Mouse (Mus musculus) neural tube, embryonic 12.5 days (tissue): ENCODE measurements at regions not wholly inside any gene's neighbourhood (a gene's known extent, or its start where the extent isn't known, plus 50 kb on each side); places are given as distances from the start of the nearest gene placed in this dataset.

ENCODE experiments used
- ATAC-seq: fragments of 200-750 bp; cut with Nextera tagmentation; 2 replicates; pipeline ENCODE4 v1.8.0; 2017; ENCODE audit warnings: low read depth, mild to moderate bottlenecking, moderate TSS enrichment, moderate library complexity; ENCODE audit not compliant: low FRiP score
- H3K27ac ChIP-seq: fragments of 300-500 bp; sonication (generic); 2 replicates; pipeline ENCODE4 v1.5.1; 2016
- H3K27me3 ChIP-seq: fragments of 300-500 bp; sonication (generic); replicated peaks from 2 replicates; pipeline ENCODE4 v1.6.1; 2016; ENCODE audit warnings: mild to moderate bottlenecking
- H3K36me3 ChIP-seq: fragments of 300-500 bp; sonication (generic); 2 replicates; pipeline ENCODE4 v1.6.1; 2016; ENCODE audit warnings: mild to moderate bottlenecking
- H3K4me1 ChIP-seq: fragments of 300-500 bp; sonication (generic); 2 replicates; pipeline ENCODE4 v1.6.1; 2016
- H3K4me2 ChIP-seq: fragments of 300-500 bp; sonication (generic); replicated peaks from 2 replicates; pipeline ENCODE4 v1.6.1; 2016; ENCODE audit warnings: mild to moderate bottlenecking
- H3K4me3 ChIP-seq: fragments of 300-500 bp; sonication (generic); 2 replicates; pipeline ENCODE4 v1.5.1; 2016
- H3K9ac ChIP-seq: fragments of 300-500 bp; sonication (generic); 2 replicates; pipeline ENCODE4 v1.6.1; 2016; ENCODE audit warnings: mild to moderate bottlenecking
- H3K9me3 ChIP-seq: fragments of 300-500 bp; sonication (generic); 2 replicates; pipeline ENCODE4 v1.6.1; 2016; ENCODE audit warnings: mild to moderate bottlenecking
- WGBS: fragments of 180-500 bp; shearing (Covaris S2); methylation state at CpG from one replicate; pipeline ENCODE4 v1.1.7; 2016; 5-methylcytosine and 5-hydroxymethylcytosine counted together

GRCm38 (mm10) chr2:137510671-137511235, 394.3 kb upstream of the Jag1 start:
- H3K4me2 ChIP-seq: no peak overlapping the region
- H3K27ac ChIP-seq: no peak overlapping the region
- whole genome bisulfite sequencing: 86% methylated on average over 3 of the region's 3 CpGs
- no peaks in the 10 kb centered on the region for H3K27me3 ChIP-seq
- no peak overlapping the region for H3K9ac ChIP-seq
- H3K4me1 ChIP-seq: no peaks in the 10 kb centered on the region
- no peak for ATAC-seq
- H3K36me3 ChIP-seq: no peaks in the 10 kb centered on the region
- H3K9me3 ChIP-seq: no peaks in the 10 kb centered on the region
- no peak overlapping the region for H3K4me3 ChIP-seq

- no peak overlapping the region for H3K4me3 ChIP-seq
- no peak overlapping the region for H3K27ac ChIP-seq
- no peaks in the 10 kb centered on the region for H3K36me3 ChIP-seq
- H3K27me3 ChIP-seq: no peaks in the 10 kb centered on the region
- no peak overlapping the region for H3K4me2 ChIP-seq
- 65% methylated on average over 1 of the region's 1 CpGs for WGBS
- no peaks in the 10 kb centered on the region for H3K9me3 ChIP-seq
- no peak overlapping the region for H3K9ac ChIP-seq
- H3K4me1 ChIP-seq: no peaks in the 10 kb centered on the region
- ATAC-seq: no peak
Measured at GRCm38 (mm10) chr2:137501236-137501635, 384.8 kb upstream of the Jag1 start.

DNA sequence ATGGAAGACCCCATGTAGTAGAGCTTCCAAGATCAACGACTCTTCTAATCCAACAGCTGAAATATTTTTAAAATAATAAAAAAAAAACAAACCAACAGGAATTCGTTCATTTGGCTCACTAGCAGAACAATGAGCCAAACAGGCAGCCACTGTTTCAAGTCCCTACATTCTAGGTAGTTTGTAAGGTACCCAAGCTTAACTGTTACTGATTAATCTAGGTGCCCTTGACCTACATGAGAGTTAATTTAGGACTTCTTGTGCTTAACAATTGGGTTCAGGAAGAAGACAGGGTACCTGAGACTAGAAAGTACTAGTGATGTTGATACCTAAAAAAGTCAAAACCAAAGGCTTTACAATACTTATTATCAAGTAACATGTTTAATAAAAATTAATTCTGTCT, 381.2 kb upstream of the Jag1 start:
- WGBS: 89% methylated on average over 2 of the region's 2 CpGs

GRCm38 (mm10) chr2:137493600-137493999, 377.2 kb upstream of the Jag1 start:
- Histone ChIP-seq H3K4me3 (no peak overlapping the region), H3K27me3 (no peaks in the 10 kb centered on the region), H3K9me3 (no peaks in the 10 kb centered on the region), H3K36me3 (no peaks in the 10 kb centered on the region), H3K4me2 (no peak overlapping the region), H3K27ac (no peak overlapping the region), H3K4me1 (no peaks in the 10 kb centered on the region), H3K9ac (no peak overlapping the region)
- ATAC-seq: no peak
- WGBS: 89% methylated on average over 5 of the region's 5 CpGs

More for the DNA sequence above, 381.2 kb upstream of the Jag1 start:
- Histone ChIP-seq H3K4me3 (no peak overlapping the region), H3K9ac (no peak overlapping the region), H3K27ac (no peak overlapping the region), H3K27me3 (no peaks in the 10 kb centered on the region), H3K4me2 (no peak overlapping the region), H3K4me1 (no peaks in the 10 kb centered on the region), H3K36me3 (no peaks in the 10 kb centered on the region), H3K9me3 (no peaks in the 10 kb centered on the region)
- ATAC-seq: no peak

DNA sequence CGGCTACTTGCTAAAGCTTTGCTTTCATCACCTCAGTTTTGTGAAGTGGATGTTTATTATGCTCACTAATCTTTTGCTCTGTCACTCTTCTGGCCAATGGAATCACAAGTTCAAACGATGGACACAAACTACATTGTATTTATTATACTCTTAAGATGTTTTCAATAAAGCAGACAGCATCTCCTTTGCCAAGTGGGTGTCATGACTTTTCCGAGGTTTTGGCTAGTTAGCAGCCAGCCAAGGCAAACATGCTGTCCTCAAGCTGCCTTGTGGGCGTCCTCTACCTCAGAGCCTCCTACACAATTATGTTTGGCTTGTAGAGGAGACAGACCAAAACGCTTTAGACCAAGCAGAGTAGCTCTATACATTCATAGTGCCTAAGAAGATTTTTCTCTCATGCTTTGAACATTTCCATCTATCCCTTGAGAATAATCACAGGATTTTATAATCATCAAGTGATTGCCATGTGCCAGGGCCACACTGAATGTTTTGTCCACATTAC, 372.8 kb upstream of the Jag1 start:
- Histone ChIP-seq H3K4me3 (no peak overlapping the region), H3K4me2 (no peak overlapping the region), H3K27ac (no peak overlapping the region), H3K9me3 (no peaks in the 10 kb centered on the region), H3K27me3 (no peaks in the 10 kb centered on the region), H3K36me3 (no peaks in the 10 kb centered on the region), H3K4me1 (no peaks in the 10 kb centered on the region), H3K9ac (no peak overlapping the region)
- WGBS: 65% methylated on average over 5 of the region's 5 CpGs
- no peak for ATAC-seq

GRCm38 (mm10) chr2:137468769-137469168, 352.3 kb upstream of the Jag1 start:
- no peaks in the 10 kb centered on the region for H3K4me1 ChIP-seq
- H3K4me3 ChIP-seq: no peak overlapping the region
- 12% methylated on average over 1 of the region's 1 CpGs for WGBS
- H3K9ac ChIP-seq: no peak overlapping the region
- no peak overlapping the region for H3K27ac ChIP-seq
- H3K9me3 ChIP-seq: no peaks in the 10 kb centered on the region
- no peak for ATAC-seq
- H3K4me2 ChIP-seq: no peak overlapping the region
- no peaks in the 10 kb centered on the region for H3K27me3 ChIP-seq
- H3K36me3 ChIP-seq: no peaks in the 10 kb centered on the region

GRCm38 (mm10) chr2:137457061-137457753, 340.8 kb upstream of the Jag1 start:
- 28% methylated on average over 4 of the region's 4 CpGs for WGBS
- 0 out of 2 replicates have a peak, but pooled peaks cover 6% of the 10 kb centered on the region for H3K4me1 ChIP-seq

DNA sequence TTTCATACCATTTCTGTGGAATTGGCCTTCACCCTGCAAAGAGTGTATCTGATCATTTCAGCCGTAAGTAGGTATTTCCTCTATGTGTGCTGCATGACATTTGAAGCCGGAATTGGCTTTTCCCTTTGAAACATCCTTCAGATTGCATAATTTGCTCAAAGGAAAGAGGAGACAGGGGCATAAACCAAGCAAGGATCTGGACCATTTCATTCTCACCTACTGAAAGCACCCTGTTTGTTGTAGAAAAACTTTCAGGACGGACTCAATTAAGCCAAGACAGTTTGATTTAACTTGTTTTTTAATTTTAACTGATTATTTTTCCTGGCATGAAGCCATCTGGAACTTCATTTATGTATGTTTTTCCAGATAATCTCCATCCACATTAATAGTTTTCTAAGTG, 340.0 kb upstream of the Jag1 start:
- Histone ChIP-seq H3K4me1 (0 out of 2 replicates have a peak, but pooled peaks cover 6% of the 10 kb centered on the region), H3K36me3 (no peaks in the 10 kb centered on the region), H3K27ac (no peak overlapping the region), H3K4me3 (no peak overlapping the region), H3K9me3 (no peaks in the 10 kb centered on the region), H3K9ac (no peak overlapping the region), H3K27me3 (no peaks in the 10 kb centered on the region), H3K4me2 (no peak overlapping the region)
- WGBS: 80% methylated on average over 3 of the region's 3 CpGs
- ATAC-seq: no peak

More at GRCm38 (mm10) chr2:137457061-137457753, 340.8 kb upstream of the Jag1 start:
- Histone ChIP-seq H3K9me3 (no peaks in the 10 kb centered on the region), H3K36me3 (no peaks in the 10 kb centered on the region), H3K4me2 (no peak overlapping the region), H3K4me3 (no peak overlapping the region), H3K27me3 (no peaks in the 10 kb centered on the region), H3K9ac (no peak overlapping the region), H3K27ac (no peak overlapping the region)
- peak; percentile 82 for ATAC-seq

DNA sequence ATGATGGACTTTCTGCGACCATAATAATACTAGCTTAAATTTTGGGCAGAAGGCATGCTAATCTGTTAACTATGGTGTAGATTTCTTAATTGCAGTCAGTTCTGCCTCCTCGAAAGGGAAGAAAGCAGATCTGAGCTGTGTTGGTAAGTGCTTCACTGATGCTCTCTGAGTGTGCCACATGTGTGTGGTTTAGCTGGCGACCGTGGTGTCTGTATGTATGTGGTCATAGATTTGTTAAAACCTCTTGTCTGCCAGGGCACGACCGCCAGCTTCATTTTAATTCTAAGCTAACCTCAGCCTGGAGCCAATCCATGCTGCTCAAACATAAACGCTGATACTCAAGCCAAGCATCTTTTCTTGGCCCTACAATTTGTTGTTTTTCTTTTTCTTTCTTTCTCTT, 330.5 kb upstream of the Jag1 start:
- H3K9me3 ChIP-seq: no peaks in the 10 kb centered on the region
- no peaks in the 10 kb centered on the region for H3K36me3 ChIP-seq
- ATAC-seq: no peak
- H3K27ac ChIP-seq: no peak overlapping the region
- H3K4me2 ChIP-seq: no peak overlapping the region
- H3K9ac ChIP-seq: no peak overlapping the region
- H3K4me1 ChIP-seq: no peaks in the 10 kb centered on the region
- WGBS: 89% methylated on average over 7 of the region's 7 CpGs
- no peaks in the 10 kb centered on the region for H3K27me3 ChIP-seq
- H3K4me3 ChIP-seq: no peak overlapping the region

- no peaks in the 10 kb centered on the region for H3K9me3 ChIP-seq
- no peak overlapping the region for H3K4me2 ChIP-seq
- no peaks in the 10 kb centered on the region for H3K27me3 ChIP-seq
- H3K36me3 ChIP-seq: no peaks in the 10 kb centered on the region
- WGBS: 62% methylated on average over 5 of the region's 5 CpGs
- H3K27ac ChIP-seq: no peak overlapping the region
- no peak overlapping the region for H3K4me3 ChIP-seq
- no peaks in the 10 kb centered on the region for H3K4me1 ChIP-seq
- H3K9ac ChIP-seq: no peak overlapping the region
- ATAC-seq: no peak
Measured at GRCm38 (mm10) chr2:137437741-137438140, 321.3 kb upstream of the Jag1 start.

DNA sequence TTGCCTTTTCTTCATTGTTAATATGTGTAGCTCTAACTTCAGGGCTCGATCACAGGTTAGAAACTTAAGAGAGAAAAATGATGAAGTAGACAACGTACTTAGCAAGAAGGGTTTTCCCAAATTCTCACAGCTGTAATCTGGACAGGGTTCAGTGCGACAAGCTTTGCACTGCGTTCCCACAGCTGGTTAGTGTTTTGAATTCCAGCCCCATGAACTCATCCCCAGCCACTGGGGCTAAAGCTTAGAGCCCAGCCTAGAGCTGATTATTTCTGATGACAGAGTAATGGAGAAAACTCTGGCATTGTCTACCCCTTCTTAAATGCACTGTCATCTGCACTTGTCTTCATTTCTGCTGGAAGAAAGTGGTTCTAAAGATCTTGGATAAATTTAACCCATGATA, 319.7 kb upstream of the Jag1 start:
- Histone ChIP-seq H3K4me2 (no peak overlapping the region), H3K4me3 (no peak overlapping the region), H3K9ac (no peak overlapping the region), H3K27me3 (no peaks in the 10 kb centered on the region), H3K36me3 (no peaks in the 10 kb centered on the region), H3K27ac (no peak overlapping the region), H3K9me3 (no peaks in the 10 kb centered on the region), H3K4me1 (no peaks in the 10 kb centered on the region)
- ATAC-seq: no peak
- WGBS: 78% methylated on average over 4 of the region's 4 CpGs

GRCm38 (mm10) chr2:137422656-137423055, 306.2 kb upstream of the Jag1 start:
- Histone ChIP-seq H3K27me3 (no peaks in the 10 kb centered on the region), H3K4me2 (no peak overlapping the region), H3K9ac (no peak overlapping the region), H3K4me1 (no peaks in the 10 kb centered on the region), H3K27ac (no peak overlapping the region), H3K4me3 (no peak overlapping the region), H3K9me3 (no peaks in the 10 kb centered on the region), H3K36me3 (no peaks in the 10 kb centered on the region)
- no peak for ATAC-seq
- 82% methylated on average over 3 of the region's 3 CpGs for WGBS

DNA sequence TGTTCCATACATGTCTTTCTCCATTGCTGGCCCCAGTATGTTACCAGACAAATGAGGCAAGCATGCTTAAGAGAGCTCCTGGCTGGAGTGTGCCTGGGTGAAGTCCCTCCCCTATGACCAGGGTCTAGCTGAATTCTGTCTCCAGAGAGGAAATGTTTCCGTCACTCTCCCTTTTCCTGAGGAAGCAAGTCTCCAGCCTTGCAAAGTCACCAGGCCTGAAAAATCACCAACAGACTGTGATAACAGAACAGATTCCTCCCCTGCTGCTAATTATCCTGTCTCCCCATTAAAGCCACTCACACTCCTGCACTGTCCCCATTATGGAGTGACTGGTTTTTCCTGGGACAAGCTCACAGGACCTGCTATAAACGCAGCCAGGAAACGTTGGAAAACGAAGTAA, 303.2 kb upstream of the Jag1 start:
- 45% methylated on average over 4 of the region's 4 CpGs for WGBS
- H3K4me2 ChIP-seq: no peak overlapping the region
- H3K4me3 ChIP-seq: no peak overlapping the region
- no peaks in the 10 kb centered on the region for H3K36me3 ChIP-seq
- no peak overlapping the region for H3K27ac ChIP-seq
- no peak for ATAC-seq
- no peaks in the 10 kb centered on the region for H3K27me3 ChIP-seq
- H3K9me3 ChIP-seq: no peaks in the 10 kb centered on the region
- no peak overlapping the region for H3K9ac ChIP-seq
- H3K4me1 ChIP-seq: no peaks in the 10 kb centered on the region
